Mouse (Mus musculus) lung, adult 2 months (tissue): ENCODE results near the gene Trim46. TPM values are rescaled to one million over a fixed set of nuclear protein-coding genes. Genes with fewer than 3 reads are reported as not detected.

Experiments
- DNase-seq: peaks from one replicate; pipeline ENCODE4 v3.0.0; 2022
- H3K4me1 ChIP-seq: fragments of 200-500 bp; 2 replicates; pipeline ENCODE4 v1.6.1; 2011; ENCODE audit warnings: low read length; ENCODE audit not compliant: control insufficient read depth, insufficient read depth
- H3K4me3 ChIP-seq: fragments of 200-500 bp; replicated peaks from 2 replicates; pipeline ENCODE3; 2011; ENCODE audit warnings: low read depth, mild to moderate bottlenecking, control low read depth, low read length; ENCODE audit errors: extremely low read depth
- CTCF ChIP-seq: fragments of 200-500 bp; IDR thresholded peaks from 2 replicates; pipeline ENCODE4 v1.5.1; 2011; ENCODE audit warnings: mild to moderate bottlenecking, low read length, control low read depth; ENCODE audit not compliant: insufficient read depth
- POLR2A ChIP-seq: fragments of 200-500 bp; IDR thresholded peaks from 2 replicates; pipeline ENCODE4 v1.6.1; 2011; ENCODE audit warnings: low read depth, mild to moderate bottlenecking, control low read depth, low read length, borderline replicate concordance; ENCODE audit errors: extremely low read depth
- WGBS: fragments of 180-500 bp; shearing (Covaris S2); methylation state at CpG from one replicate; pipeline ENCODE4 v1.1.7; 2018; 5-methylcytosine and 5-hydroxymethylcytosine counted together
- polyA plus RNA-seq: library from polyadenylated mRNA; depleted of rRNA; stranded (reverse); fragments of >200 nt; gene quantifications from 2 replicates; pipeline ENCODE4 v1.2.3, GENCODE M21; 2012

Trim46 gene
- polyA plus RNA-seq, 1 experiment, result 11.0 TPM

- Histone ChIP-seq H3K4me3 (peak overlapping the region; percentile 39), H3K4me1 (peaks cover 14% of the 10 kb centered on the region)
- peak; percentile 66 for DNase-seq
- WGBS, result 3% methylated on average over 17 of the region's 17 CpGs
- TF ChIP-seq POLR2A (peak; percentile 69; the same call in 1 of the 2 replicates), CTCF (no peak)
Observed at GRCm38 (mm10) chr3:89251365-89251895, 5.3 kb upstream of the Trim46 start.

GRCm38 (mm10) chr3:89250435-89251040 lies 4.4 kb upstream of the Trim46 start:
- TF ChIP-seq POLR2A (0 out of 2 replicates have a peak, but pooled peaks have one; percentile 13), CTCF (peak; percentile 93)
- WGBS, result 14% methylated on average over 7 of the region's 7 CpGs
- DNase-seq, result peak; percentile 75
- Histone ChIP-seq H3K4me1 (peaks cover 14% of the 10 kb centered on the region), H3K4me3 (no peak overlapping the region)

- 66% methylated on average over 4 of the region's 4 CpGs for WGBS
- H3K4me3 ChIP-seq, result no peak overlapping the region
- no peak for DNase-seq
- peaks cover 18% of the 10 kb centered on the region for H3K4me1 ChIP-seq
- TF ChIP-seq CTCF (no peak), POLR2A (no peak)
Observed at GRCm38 (mm10) chr3:89247466-89247865, 1.4 kb upstream of the Trim46 start.

- peak; percentile 36 for DNase-seq
- WGBS, result 4% methylated on average over 20 of the region's 20 CpGs
- Histone ChIP-seq H3K4me3 (peak within 1 kb of the TSS; percentile 82), H3K4me1 (peaks cover 10% of the 10 kb centered on the region)
- TF ChIP-seq CTCF (no peak), POLR2A (no peak)
Observed at GRCm38 (mm10) chr3:89245688-89246171, 379 bp downstream of the Trim46 start, which contains the start of gene Krtcap2. Gene Krtcap2, plus strand, starts transcription at chr3:89245966.

- TF ChIP-seq POLR2A, result no peak
- TF ChIP-seq CTCF, result no peak
- peak overlapping the region; percentile 21 for H3K4me3 ChIP-seq
- peak; percentile 35 for DNase-seq
- WGBS, result under 1% methylated on average over 23 of the region's 26 CpGs
- H3K4me1 ChIP-seq, result peaks cover 8% of the 10 kb centered on the region; the same call in 1 of the 2 replicates
Observed at GRCm38 (mm10) chr3:89244982-89245687, 974 bp downstream of the Trim46 start.

- peak; percentile 32 for DNase-seq
- 26% methylated on average over 25 of the region's 25 CpGs for WGBS
- Histone ChIP-seq H3K4me3 (peak overlapping the region; percentile 21), H3K4me1 (peaks cover 8% of the 10 kb centered on the region; the same call in 1 of the 2 replicates)
- TF ChIP-seq POLR2A (no peak), CTCF (0 out of 2 replicates have a peak, but pooled peaks have one; percentile 13)
Observed at GRCm38 (mm10) chr3:89244158-89244981, 1.7 kb downstream of the Trim46 start.

- 29% methylated on average over 14 of the region's 14 CpGs for WGBS
- DNase-seq, result peak; percentile 64
- TF ChIP-seq POLR2A (no peak), CTCF (peak; percentile 55; the same call in 1 of the 2 replicates)
- Histone ChIP-seq H3K4me3 (no peak overlapping the region), H3K4me1 (peaks cover 8% of the 10 kb centered on the region; the same call in 1 of the 2 replicates)
Observed at GRCm38 (mm10) chr3:89243609-89244008, 2.5 kb downstream of the Trim46 start.

- peak; percentile 66 for DNase-seq
- Histone ChIP-seq H3K4me3 (no peak overlapping the region), H3K4me1 (peaks cover 8% of the 10 kb centered on the region; the same call in 1 of the 2 replicates)
- WGBS, result 65% methylated on average over 9 of the region's 9 CpGs
- peak; percentile 78 for TF ChIP-seq CTCF
- TF ChIP-seq POLR2A, result no peak
Observed at GRCm38 (mm10) chr3:89242331-89242895, 3.7 kb downstream of the Trim46 start.
